Mouse (Mus musculus): ENCODE measurements at regions not wholly inside any gene's neighbourhood (a gene's known extent, or its start where the extent isn't known, plus 50 kb on each side); places are given as distances from the start of the nearest gene placed in this dataset.

DNA sequence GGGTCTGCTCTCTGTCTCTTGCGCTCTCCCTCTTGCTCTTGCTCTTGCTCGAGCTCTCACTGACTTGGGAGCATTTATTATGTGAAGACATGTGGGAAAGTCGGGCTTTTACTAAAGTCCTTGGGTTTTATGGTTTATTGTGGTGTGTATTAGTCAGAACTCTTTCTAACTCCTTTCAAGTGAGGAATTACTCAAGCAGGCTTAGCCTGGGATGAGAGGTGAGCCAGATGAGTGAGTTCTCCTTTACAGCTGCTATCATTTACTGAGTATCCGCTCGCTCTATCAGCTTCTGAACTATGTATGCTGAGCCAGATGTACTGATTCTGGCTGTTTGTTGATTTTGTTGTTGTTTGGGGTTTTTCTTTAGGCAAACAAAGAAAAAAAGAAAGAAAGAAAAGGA lies 190.4 kb upstream of the Zfp637 start:
- 80% methylated on average over 5 of the region's 5 CpGs for WGBS
- Histone ChIP-seq H3K4me2 (replicated peaks) (no peak overlapping the region), H3K36me3 (no peaks in the 10 kb centered on the region), H3K27me3 (no peaks in the 10 kb centered on the region), H3K4me1 (peaks cover 28% of the 10 kb centered on the region), H3K9ac (no peak overlapping the region), H3K9me3 (no peaks in the 10 kb centered on the region), H3K27ac (no peak overlapping the region), H3K4me3 (no peak overlapping the region)
- ATAC-seq (ENCODE audit: insufficient number of reproducible peaks, insufficient read depth, low FRiP score, low TSS enrichment): no peak

DNA sequence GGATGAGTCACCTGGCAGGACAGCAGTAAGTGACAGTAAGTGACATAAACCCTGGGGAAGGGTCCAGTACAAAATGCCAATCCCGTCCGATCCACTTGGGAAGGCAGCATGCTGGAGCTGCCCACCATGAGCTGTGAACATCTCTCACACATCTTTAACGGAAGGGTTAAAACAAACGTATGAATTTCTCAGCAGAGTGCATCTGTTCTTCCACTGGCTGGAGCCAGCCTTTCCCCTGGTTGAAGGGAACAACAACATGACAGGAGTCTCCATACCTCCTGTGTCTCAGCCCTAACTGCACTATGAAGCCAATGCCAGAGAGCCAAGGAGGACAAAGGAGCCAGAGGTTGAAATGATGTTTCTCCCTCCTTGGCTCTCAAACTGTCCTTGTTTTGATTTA lies 189.4 kb upstream of the Zfp637 start:
- H3K4me1 ChIP-seq: peaks cover 25% of the 10 kb centered on the region
- H3K36me3 ChIP-seq: no peaks in the 10 kb centered on the region
- whole genome bisulfite sequencing: 84% methylated on average over 4 of the region's 4 CpGs
- ATAC-seq (ENCODE audit: insufficient number of reproducible peaks, insufficient read depth, low FRiP score, low TSS enrichment): no peak
- no peak overlapping the region for H3K9ac ChIP-seq
- H3K27ac ChIP-seq: no peak overlapping the region
- no peaks in the 10 kb centered on the region for H3K9me3 ChIP-seq
- H3K4me3 ChIP-seq: no peak overlapping the region
- no peaks in the 10 kb centered on the region for H3K27me3 ChIP-seq
- H3K4me2 ChIP-seq (replicated peaks): no peak overlapping the region

DNA sequence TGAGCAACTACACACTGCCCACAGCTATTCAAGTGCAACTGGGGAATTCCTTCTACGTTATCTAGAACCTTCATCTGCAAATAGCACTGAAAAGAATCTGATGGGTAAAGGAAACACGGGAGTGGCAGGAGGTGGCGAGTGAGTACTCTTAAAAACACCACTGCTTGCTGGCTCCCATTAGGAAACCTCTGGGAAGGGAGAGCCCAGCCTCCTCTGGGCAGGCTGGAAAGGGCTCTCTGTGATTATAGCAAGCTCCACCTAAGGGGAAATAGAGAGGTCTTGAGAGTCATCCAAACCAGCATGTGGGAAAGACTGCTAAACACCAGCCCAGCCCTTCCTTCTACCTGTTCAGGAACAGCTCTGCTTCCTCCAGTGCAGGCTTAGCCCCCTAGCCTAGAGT lies 189.0 kb upstream of the Zfp637 start:
- Histone ChIP-seq H3K9me3 (no peaks in the 10 kb centered on the region), H3K9ac (no peak overlapping the region), H3K4me3 (no peak overlapping the region), H3K36me3 (no peaks in the 10 kb centered on the region), H3K4me1 (peaks cover 21% of the 10 kb centered on the region), H3K27me3 (no peaks in the 10 kb centered on the region), H3K4me2 (replicated peaks) (no peak overlapping the region), H3K27ac (0 out of 2 replicates have a peak overlapping the region, but pooled peaks have one; percentile 20)
- WGBS: 37% methylated on average over 3 of the region's 3 CpGs
- ATAC-seq (ENCODE audit: insufficient number of reproducible peaks, insufficient read depth, low FRiP score, low TSS enrichment): no peak

DNA sequence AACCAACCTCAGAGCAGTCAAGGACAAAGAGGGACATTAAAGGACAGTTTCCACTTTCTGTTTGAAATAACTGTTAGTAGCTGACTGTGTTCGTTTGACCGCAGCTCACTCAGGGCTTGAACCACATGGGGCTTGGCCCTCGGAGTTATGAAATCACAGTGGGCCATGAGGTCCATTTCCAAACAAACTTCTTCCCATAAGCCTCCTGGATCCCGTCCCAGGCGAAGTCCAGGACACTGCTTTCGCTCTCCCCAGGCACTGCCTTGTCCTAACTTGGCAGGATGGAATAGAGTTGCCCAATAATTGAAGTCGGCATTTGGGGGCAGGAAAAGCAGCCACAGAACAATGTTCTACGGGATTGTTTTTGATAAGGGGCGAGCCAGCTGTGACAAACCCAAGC lies 188.1 kb upstream of the Zfp637 start:
- Histone ChIP-seq H3K4me2 (replicated peaks) (no peak overlapping the region), H3K27me3 (no peaks in the 10 kb centered on the region), H3K27ac (0 out of 2 replicates have a peak overlapping the region, but pooled peaks have one; percentile 20), H3K9ac (no peak overlapping the region), H3K36me3 (no peaks in the 10 kb centered on the region), H3K4me1 (peaks cover 20% of the 10 kb centered on the region), H3K4me3 (no peak overlapping the region), H3K9me3 (no peaks in the 10 kb centered on the region)
- ATAC-seq (ENCODE audit: insufficient number of reproducible peaks, insufficient read depth, low FRiP score, low TSS enrichment): no peak
- WGBS: 65% methylated on average over 9 of the region's 9 CpGs

DNA sequence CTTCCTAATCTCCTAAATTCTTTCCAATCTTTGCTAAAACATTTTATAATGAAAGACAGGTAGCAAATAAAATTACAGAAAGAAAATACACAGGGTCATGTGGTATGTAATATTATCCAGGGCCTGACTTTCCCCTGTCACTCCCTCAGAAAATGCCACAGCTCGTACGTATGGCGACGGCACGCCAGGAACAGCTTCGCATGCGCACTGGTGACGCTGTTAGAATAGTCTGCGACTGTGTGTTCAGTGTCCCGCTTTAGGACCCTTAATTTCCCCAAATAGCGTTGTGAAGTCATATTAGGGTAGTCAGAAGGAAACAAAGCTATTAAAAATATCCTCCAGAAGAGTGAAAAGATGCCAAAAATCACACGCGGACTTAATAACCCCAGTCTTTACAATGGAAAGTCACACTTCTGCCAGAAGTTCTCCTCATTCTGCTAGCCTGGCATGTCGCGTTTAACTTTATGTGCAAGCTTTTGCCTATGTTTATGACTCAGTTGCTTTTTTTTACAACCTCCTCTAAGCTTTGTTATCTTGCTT lies 187.0 kb upstream of the Zfp637 start:
- Histone ChIP-seq H3K9me3 (no peaks in the 10 kb centered on the region), H3K27me3 (no peaks in the 10 kb centered on the region), H3K27ac (no peak overlapping the region), H3K4me1 (peaks cover 27% of the 10 kb centered on the region), H3K4me3 (no peak overlapping the region), H3K9ac (no peak overlapping the region), H3K36me3 (no peaks in the 10 kb centered on the region), H3K4me2 (replicated peaks) (no peak overlapping the region)
- no peak for ATAC-seq (ENCODE audit: insufficient number of reproducible peaks, insufficient read depth, low FRiP score, low TSS enrichment)
- 53% methylated on average over 15 of the region's 15 CpGs for WGBS

DNA sequence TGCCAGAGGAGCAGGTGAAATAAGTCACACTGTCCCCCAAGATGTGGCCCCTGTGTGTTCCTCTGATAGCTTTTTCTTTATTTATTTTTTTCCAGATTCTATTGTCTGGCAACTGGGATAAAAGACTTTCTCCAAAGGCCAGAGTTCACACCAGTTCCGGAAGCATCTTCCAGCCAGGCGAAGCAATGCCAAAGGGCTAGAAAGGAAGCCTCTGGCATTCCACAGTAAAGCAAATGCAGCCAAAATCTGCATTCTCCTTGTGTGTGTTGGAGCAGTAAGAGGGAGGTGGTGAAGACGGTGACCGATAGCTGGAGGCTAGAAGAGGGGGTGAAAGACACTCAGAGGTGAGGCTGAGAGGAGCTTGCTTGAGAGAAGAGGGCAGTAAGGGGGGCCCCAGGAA lies 185.0 kb upstream of the Zfp637 start:
- no peak overlapping the region for H3K9ac ChIP-seq
- no peak overlapping the region for H3K4me2 ChIP-seq (replicated peaks)
- H3K36me3 ChIP-seq: no peaks in the 10 kb centered on the region
- H3K27me3 ChIP-seq: no peaks in the 10 kb centered on the region
- no peaks in the 10 kb centered on the region for H3K9me3 ChIP-seq
- H3K4me3 ChIP-seq: no peak overlapping the region
- H3K27ac ChIP-seq: no peak overlapping the region
- WGBS: 86% methylated on average over 4 of the region's 4 CpGs
- peaks cover 27% of the 10 kb centered on the region for H3K4me1 ChIP-seq
- no peak for ATAC-seq (ENCODE audit: insufficient number of reproducible peaks, insufficient read depth, low FRiP score, low TSS enrichment)

DNA sequence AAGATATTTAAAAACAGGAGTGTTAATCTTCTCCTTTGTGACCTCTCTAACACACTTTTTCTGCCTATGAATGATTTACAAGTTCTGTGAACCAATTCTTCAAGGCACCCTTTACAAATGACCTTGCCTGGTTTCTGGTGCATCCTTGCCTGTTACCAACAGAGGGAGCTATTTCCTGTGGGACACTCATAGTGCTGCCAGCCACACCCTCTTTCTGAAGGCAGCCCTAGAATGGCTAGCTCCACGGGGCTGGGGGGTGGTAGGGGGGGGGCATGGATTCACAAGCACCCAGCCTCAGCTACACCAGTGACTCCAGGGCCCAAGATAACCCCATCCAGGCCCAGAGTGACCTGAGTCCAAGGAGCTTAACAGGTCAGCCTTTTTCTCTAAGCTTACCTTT lies 180.4 kb upstream of the Zfp637 start:
- no peaks in the 10 kb centered on the region for H3K27me3 ChIP-seq
- H3K4me2 ChIP-seq (replicated peaks): no peak overlapping the region
- H3K4me3 ChIP-seq: no peak overlapping the region
- H3K36me3 ChIP-seq: no peaks in the 10 kb centered on the region
- WGBS: 14% methylated on average over 1 of the region's 1 CpGs
- no peak for ATAC-seq (ENCODE audit: insufficient number of reproducible peaks, insufficient read depth, low FRiP score, low TSS enrichment)
- no peak overlapping the region for H3K9ac ChIP-seq
- no peaks in the 10 kb centered on the region for H3K9me3 ChIP-seq
- H3K27ac ChIP-seq: no peak overlapping the region
- H3K4me1 ChIP-seq: 0 out of 2 replicates have a peak, but pooled peaks cover 8% of the 10 kb centered on the region

DNA sequence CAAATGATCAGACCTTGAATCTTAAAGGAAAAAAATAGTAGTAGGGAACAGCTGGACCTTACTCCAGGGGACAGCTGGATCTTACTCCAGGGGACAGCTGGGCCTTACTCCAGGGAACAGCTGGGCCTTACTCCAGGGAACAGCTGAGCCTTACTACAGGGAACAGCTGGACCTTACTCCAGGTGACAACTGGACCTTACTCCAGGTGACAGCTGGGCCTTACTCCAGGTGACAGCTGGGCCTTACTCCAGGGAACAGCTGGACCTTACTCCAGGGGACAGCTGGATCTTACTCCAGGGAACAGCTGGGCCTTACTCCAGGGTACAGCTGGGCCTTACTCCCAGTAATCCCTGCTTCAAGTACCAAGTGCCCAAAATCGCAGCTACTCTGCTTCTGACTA lies 178.3 kb upstream of the Zfp637 start:
- Histone ChIP-seq H3K9me3 (no peaks in the 10 kb centered on the region), H3K27ac (no peak overlapping the region), H3K27me3 (no peaks in the 10 kb centered on the region), H3K36me3 (no peaks in the 10 kb centered on the region), H3K9ac (no peak overlapping the region), H3K4me1 (0 out of 2 replicates have a peak, but pooled peaks cover 8% of the 10 kb centered on the region), H3K4me3 (no peak overlapping the region), H3K4me2 (replicated peaks) (no peak overlapping the region)
- 82% methylated on average over 1 of the region's 1 CpGs for whole genome bisulfite sequencing
- ATAC-seq (ENCODE audit: insufficient number of reproducible peaks, insufficient read depth, low FRiP score, low TSS enrichment): no peak

DNA sequence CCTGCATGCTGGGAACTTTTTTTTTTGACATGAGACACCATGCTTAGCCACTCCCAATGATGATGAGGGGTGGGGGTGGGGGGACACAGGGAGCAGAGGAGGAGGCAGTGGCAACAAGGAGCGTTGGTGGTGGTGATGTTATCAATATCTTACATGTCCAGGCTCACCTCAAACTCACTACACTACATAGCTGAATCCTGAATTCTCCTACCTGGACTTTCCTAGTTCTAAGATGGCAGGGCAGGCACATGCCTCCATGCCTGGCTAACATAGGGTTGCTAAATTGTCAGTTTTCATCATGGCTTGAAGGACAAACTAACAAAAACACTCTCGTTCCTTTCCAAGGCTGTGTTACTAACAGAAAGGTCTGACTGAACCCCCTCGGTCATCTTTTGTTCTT lies 170.6 kb upstream of the Zfp637 start:
- no peak for ATAC-seq (ENCODE audit: insufficient number of reproducible peaks, insufficient read depth, low FRiP score, low TSS enrichment)
- Histone ChIP-seq H3K27me3 (no peaks in the 10 kb centered on the region), H3K9me3 (no peaks in the 10 kb centered on the region), H3K4me1 (peaks cover 22% of the 10 kb centered on the region), H3K36me3 (no peaks in the 10 kb centered on the region), H3K27ac (peak overlapping the region; percentile 85), H3K4me2 (replicated peaks) (no peak overlapping the region), H3K4me3 (no peak overlapping the region), H3K9ac (no peak overlapping the region)
- WGBS: 50% methylated on average over 3 of the region's 3 CpGs

DNA sequence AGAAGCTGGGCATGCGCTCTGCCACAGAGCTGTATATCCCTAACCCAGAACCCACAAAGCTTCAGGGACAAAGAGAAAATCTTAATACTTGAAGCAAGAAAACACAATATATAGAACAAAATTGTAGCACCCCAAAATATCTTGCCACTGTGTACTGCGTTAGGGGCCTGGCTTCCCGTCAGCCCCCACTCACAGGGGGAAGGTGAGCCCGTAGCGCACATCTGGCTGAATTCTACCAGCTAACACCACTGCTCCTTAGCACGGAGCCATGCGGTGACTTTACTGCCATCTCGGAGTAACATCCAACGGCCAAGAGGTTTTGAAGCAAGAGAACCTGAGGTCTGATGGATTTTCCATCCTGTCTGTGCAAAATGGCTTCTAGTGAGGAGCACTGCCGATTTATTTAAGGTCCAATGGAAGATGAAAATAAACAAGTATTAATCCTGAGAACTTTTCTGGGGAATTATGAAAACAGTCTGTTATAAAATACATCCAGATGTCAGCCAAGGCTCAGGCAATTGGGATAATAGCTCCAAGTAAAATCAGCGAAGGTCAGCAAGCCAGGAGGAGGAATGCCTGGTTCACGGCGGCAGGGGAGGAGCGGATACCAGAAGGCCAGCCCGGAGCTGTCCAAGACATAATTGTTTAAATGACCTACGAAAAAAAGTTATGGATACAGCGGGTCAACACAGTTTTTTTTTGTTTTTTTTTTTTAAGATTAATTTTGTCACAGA lies 170.0 kb upstream of the Zfp637 start:
- H3K27ac ChIP-seq: peak overlapping the region; percentile 85

DNA sequence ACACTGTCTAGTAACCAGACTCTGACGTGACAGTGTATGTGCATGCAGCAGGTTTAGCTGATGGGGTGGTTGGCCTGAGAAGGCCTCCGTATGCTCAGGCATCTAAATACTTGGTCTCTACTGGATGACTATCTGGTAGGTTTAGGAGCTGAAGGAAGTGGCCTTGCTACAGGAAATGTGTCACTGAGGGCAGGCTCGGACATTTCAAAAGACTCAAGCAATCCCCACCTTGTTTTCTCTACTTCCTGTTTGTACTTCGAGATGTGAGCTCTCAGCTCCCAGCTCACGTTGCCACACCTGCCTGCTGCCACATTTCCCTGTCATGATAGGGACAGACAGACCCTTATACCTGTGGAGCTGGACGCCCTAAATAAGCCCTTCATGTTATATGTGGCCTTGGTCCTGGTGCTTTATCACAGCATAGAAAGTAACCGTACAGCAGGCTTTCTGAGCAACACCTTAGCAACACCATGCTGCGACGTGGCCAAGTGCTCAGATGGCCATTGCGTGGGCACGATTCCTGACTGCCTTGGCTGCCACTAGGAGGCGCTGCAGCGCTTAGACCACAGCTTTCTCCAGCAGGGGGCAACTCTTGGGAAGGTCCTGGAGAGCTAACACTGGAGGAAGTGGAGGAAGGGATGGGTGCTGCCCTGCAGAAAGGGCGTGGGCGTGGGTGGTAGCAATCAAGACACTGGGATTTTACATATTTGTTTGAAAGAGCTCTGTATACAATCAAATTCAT lies 165.8 kb upstream of the Zfp637 start:
- no peak overlapping the region for H3K4me3 ChIP-seq
- H3K9ac ChIP-seq: no peak overlapping the region
- peaks cover 53% of the 10 kb centered on the region for H3K4me1 ChIP-seq
- WGBS: 56% methylated on average over 15 of the region's 15 CpGs
- H3K9me3 ChIP-seq: no peaks in the 10 kb centered on the region
- H3K4me2 ChIP-seq (replicated peaks): no peak overlapping the region
- H3K27ac ChIP-seq: no peak overlapping the region
- 0 out of 2 replicates have a peak, but pooled peaks cover 2% of the 10 kb centered on the region for H3K27me3 ChIP-seq
- no peak for ATAC-seq (ENCODE audit: insufficient number of reproducible peaks, insufficient read depth, low FRiP score, low TSS enrichment)
- no peaks in the 10 kb centered on the region for H3K36me3 ChIP-seq

More for the DNA sequence above, 170.0 kb upstream of the Zfp637 start:
- Histone ChIP-seq H3K4me2 (replicated peaks) (0 out of 2 replicates have a peak overlapping the region, but pooled peaks have one; percentile 15), H3K4me3 (no peak overlapping the region), H3K36me3 (no peaks in the 10 kb centered on the region), H3K9me3 (no peaks in the 10 kb centered on the region), H3K9ac (no peak overlapping the region), H3K27me3 (no peaks in the 10 kb centered on the region), H3K4me1 (peaks cover 28% of the 10 kb centered on the region)
- no peak for ATAC-seq (ENCODE audit: insufficient number of reproducible peaks, insufficient read depth, low FRiP score, low TSS enrichment)
- WGBS: 22% methylated on average over 17 of the region's 17 CpGs

Data from embryonic facial prominence, embryonic 12.5 days (tissue).